Mouse (Mus musculus) thymus, postnatal 14 days (tissue): Measurements from ENCODE around the gene Prap1.

Experiments
- DNase-seq: peaks from one replicate; pipeline ENCODE4 v3.0.0; 2021

Gene Prap1

GRCm38 (mm10) chr7:140092924-140093528, at the start of gene Prap1:
Gene Prap1 (plus strand): TSS chr7:140093395.
- DNase-seq: no peak

- no peak for DNase-seq
These were observed 47.6 kb upstream of the Prap1 start for GRCm38 (mm10) chr7:140045546-140045945.

- peak; percentile 7 for DNase-seq
These were observed 45.3 kb upstream of the Prap1 start for GRCm38 (mm10) chr7:140047811-140048311.

GRCm38 (mm10) chr7:140048361-140049114, 44.7 kb upstream of the Prap1 start, which contains the start of gene Msx3:
Gene Msx3 (minus strand): TSS chr7:140049089.
- no peak for DNase-seq

- peak; percentile 33 for DNase-seq
These were observed 44.0 kb upstream of the Prap1 start for GRCm38 (mm10) chr7:140049115-140049689.

GRCm38 (mm10) chr7:140054124-140054523, 39.1 kb upstream of the Prap1 start:
- no peak for DNase-seq

- DNase-seq: no peak
These were observed 35.5 kb upstream of the Prap1 start for GRCm38 (mm10) chr7:140057413-140058407.

- no peak for DNase-seq
These were observed 34.7 kb upstream of the Prap1 start for GRCm38 (mm10) chr7:140058528-140058927.

GRCm38 (mm10) chr7:140059601-140060000, 33.6 kb upstream of the Prap1 start:
- DNase-seq: no peak

GRCm38 (mm10) chr7:140060936-140061831, 32.0 kb upstream of the Prap1 start:
- no peak for DNase-seq

- DNase-seq: no peak
These were observed 31.4 kb upstream of the Prap1 start for GRCm38 (mm10) chr7:140061832-140062130.

GRCm38 (mm10) chr7:140062307-140062706, 30.9 kb upstream of the Prap1 start:
- no peak for DNase-seq

- DNase-seq: peak; percentile 71
These were observed 30.1 kb upstream of the Prap1 start for GRCm38 (mm10) chr7:140063092-140063491.

GRCm38 (mm10) chr7:140067397-140067796, 25.8 kb upstream of the Prap1 start:
- DNase-seq: no peak

GRCm38 (mm10) chr7:140070042-140070711, 23.0 kb upstream of the Prap1 start:
- no peak for DNase-seq

GRCm38 (mm10) chr7:140077698-140078097, 15.5 kb upstream of the Prap1 start:
- no peak for DNase-seq

GRCm38 (mm10) chr7:140078711-140079110, 14.5 kb upstream of the Prap1 start:
- peak; percentile 58 for DNase-seq

- peak; percentile 53 for DNase-seq
These were observed 12.6 kb upstream of the Prap1 start for GRCm38 (mm10) chr7:140080503-140081156.

- DNase-seq: no peak
These were observed 11.6 kb upstream of the Prap1 start for GRCm38 (mm10) chr7:140081408-140082241.
